Comparison of ENCODE assay signal across 8 mouse cellular contexts in genomic region chr10:93168067-93168466, GRCm38 (mm10). TPM values are rescaled to one million over a fixed set of nuclear protein-coding genes. Genes with fewer than 3 reads are reported as not detected.
DNase-seq lines count a peak whose midpoint lies in the region; ATAC-seq and TF ChIP-seq lines count a peak whose summit lies in the region.
"Had no signal": no experiment of that assay in that cellular context is flagged by ENCODE, and none has a peak within 500 bp of the region (broad histone marks: within the 10 kb centered on the region; RNA-seq: fewer than 3 reads in every experiment).

No protein-coding gene starts in this region.

- no peak overlapping the region for H3K4me2 ChIP-seq in kidney, embryonic 15.5 days
- H3K4me2 ChIP-seq in intestine, embryonic 15.5 days (replicated peaks): no peak overlapping the region

- DNase-seq in kidney, postnatal 14 days: no peak
- DNase-seq in ES-CJ7 (ENCODE audit: low read depth, low spot score): peak; percentile 61
- no peak for DNase-seq in right cerebral cortex, adult 18-20 months
- DNase-seq: adrenal gland, adult 2 months had no signal

- no peaks in the 10 kb centered on the region for H3K9me3 ChIP-seq in kidney, embryonic 15.5 days (replicated peaks)
- no peaks in the 10 kb centered on the region for H3K9me3 ChIP-seq in intestine, embryonic 15.5 days

- 0 out of 2 replicates have a peak, but pooled peaks have one; percentile 25 for ATAC-seq in kidney, embryonic 15.5 days (replicated peaks; ENCODE audit: low FRiP score)
- ATAC-seq in megakaryocyte, adult 5-6 weeks (ENCODE audit: poor library complexity, severe bottlenecking): peak; percentile 49
- ATAC-seq in intestine, embryonic 15.5 days: no peak

- no peaks in the 10 kb centered on the region for H3K27me3 ChIP-seq in kidney, embryonic 15.5 days
- no peaks in the 10 kb centered on the region for H3K27me3 ChIP-seq in intestine, embryonic 15.5 days (replicated peaks)

- peaks cover 28% of the 10 kb centered on the region for H3K4me1 ChIP-seq in kidney, embryonic 15.5 days
- peaks cover 34% of the 10 kb centered on the region for H3K4me1 ChIP-seq in bone marrow macrophage, adult 2 months (ENCODE audit: control insufficient read depth, insufficient read depth, low read length)
- peaks cover 7% of the 10 kb centered on the region for H3K4me1 ChIP-seq in intestine, embryonic 15.5 days (replicated peaks)

- no peak overlapping the region for H3K9ac ChIP-seq in kidney, embryonic 15.5 days
- no peak overlapping the region for H3K9ac ChIP-seq in intestine, embryonic 15.5 days

- H3K36me3 ChIP-seq in kidney, embryonic 15.5 days: peaks cover under 1% of the 10 kb centered on the region; the same call in 1 of the 2 replicates
- H3K36me3 ChIP-seq in intestine, embryonic 15.5 days: no peaks in the 10 kb centered on the region

- TF ChIP-seq POLR2A in bone marrow macrophage, adult 2 months (IDR thresholded peaks at IDR 0.05; ENCODE audit: borderline replicate concordance, low read depth, low read length): no peak

- no peak for TF ChIP-seq CTCF in bone marrow macrophage, adult 2 months (IDR thresholded peaks at IDR 0.05; ENCODE audit: low read depth, low read length)

- no peak overlapping the region for H3K27ac ChIP-seq in kidney, embryonic 15.5 days
- peak overlapping the region; percentile 48 for H3K27ac ChIP-seq in bone marrow macrophage, adult 2 months (ENCODE audit: insufficient read depth, low read depth, low read length)
- H3K27ac ChIP-seq in intestine, embryonic 15.5 days: no peak overlapping the region

- WGBS in kidney, embryonic 15.5 days: 47% methylated on average over 4 of the region's 4 CpGs
- WGBS in intestine, embryonic 15.5 days: 46% methylated on average over 4 of the region's 4 CpGs

- no peak overlapping the region for H3K4me3 ChIP-seq in kidney, embryonic 15.5 days (replicated peaks)
- peak overlapping the region; percentile 26 for H3K4me3 ChIP-seq in bone marrow macrophage, adult 2 months (ENCODE audit: insufficient read depth, low read length)
- no peak overlapping the region for H3K4me3 ChIP-seq in intestine, embryonic 15.5 days (replicated peaks)

RNA-seq across cellular contexts. Expression of gene Cdk17, which starts 7.4 kb away (rescaled TPM):
- polyA plus RNA-seq in kidney, embryonic 15.5 days (2015; fragmentation: Nextera tagmentation; extraction: Ambion mirVana): 16.7 and 17.2 TPM in 2 replicates
- 25.8 and 27.3 TPM in 2 replicates for polyA plus RNA-seq in bone marrow macrophage, adult 2 months (2012; ENCODE audit: insufficient read depth, insufficient read length, missing spikeins)
- 33.0 and 36.3 TPM in 2 replicates for total RNA-seq in megakaryocyte, adult 5-6 weeks (2015)
- 36.5 and 41.5 TPM in 2 replicates for total RNA-seq in megakaryocyte, adult 5-6 weeks (2017)
- polyA plus RNA-seq in intestine, embryonic 15.5 days (2015; fragmentation: Nextera tagmentation; extraction: Ambion mirVana): 13.6 and 14.0 TPM in 2 replicates
